Mouse (Mus musculus) stomach, postnatal 0 days (tissue): ENCODE measurements around the gene Trib2.

Experiments used
- CTCF ChIP-seq: IDR thresholded peaks from 2 replicates; pipeline ENCODE4 v1.5.1; 2016; ENCODE audit warnings: antibody characterized with exemption, low read depth, mild to moderate bottlenecking, moderate library complexity
- EP300 ChIP-seq: optimal IDR thresholded peaks from 2 replicates; pipeline ENCODE3; 2016; ENCODE audit warnings: antibody characterized with exemption

DNA sequence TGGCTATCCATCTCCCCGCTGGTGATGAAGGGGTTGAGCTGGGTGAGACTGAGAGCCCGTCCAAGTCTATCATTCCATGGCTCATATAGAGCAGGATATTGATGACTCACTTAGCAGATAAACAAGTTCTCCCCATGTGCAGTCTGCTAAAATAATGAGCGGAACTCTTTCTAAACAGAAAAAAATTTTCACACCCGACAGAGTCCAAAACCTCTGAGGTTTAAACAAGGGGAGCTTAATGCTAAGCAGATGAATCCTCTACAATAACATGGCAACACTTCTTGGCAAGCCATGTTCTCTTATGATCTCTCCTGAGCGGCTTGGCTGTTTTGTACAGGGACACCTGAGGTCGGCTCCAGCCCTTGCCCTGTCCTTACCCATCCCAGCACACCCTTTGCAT, 45.0 kb downstream of the Trib2 start:
- TF ChIP-seq CTCF (no peak), EP300 (no peak)
